Mouse (Mus musculus): ENCODE data around the gene Itpkc. TPM values are rescaled to one million over a fixed set of nuclear protein-coding genes. Genes with fewer than 3 reads are reported as not detected.

The Itpkc gene
- polyA plus RNA-seq, 1 experiment, result 12.4 TPM

DNA sequence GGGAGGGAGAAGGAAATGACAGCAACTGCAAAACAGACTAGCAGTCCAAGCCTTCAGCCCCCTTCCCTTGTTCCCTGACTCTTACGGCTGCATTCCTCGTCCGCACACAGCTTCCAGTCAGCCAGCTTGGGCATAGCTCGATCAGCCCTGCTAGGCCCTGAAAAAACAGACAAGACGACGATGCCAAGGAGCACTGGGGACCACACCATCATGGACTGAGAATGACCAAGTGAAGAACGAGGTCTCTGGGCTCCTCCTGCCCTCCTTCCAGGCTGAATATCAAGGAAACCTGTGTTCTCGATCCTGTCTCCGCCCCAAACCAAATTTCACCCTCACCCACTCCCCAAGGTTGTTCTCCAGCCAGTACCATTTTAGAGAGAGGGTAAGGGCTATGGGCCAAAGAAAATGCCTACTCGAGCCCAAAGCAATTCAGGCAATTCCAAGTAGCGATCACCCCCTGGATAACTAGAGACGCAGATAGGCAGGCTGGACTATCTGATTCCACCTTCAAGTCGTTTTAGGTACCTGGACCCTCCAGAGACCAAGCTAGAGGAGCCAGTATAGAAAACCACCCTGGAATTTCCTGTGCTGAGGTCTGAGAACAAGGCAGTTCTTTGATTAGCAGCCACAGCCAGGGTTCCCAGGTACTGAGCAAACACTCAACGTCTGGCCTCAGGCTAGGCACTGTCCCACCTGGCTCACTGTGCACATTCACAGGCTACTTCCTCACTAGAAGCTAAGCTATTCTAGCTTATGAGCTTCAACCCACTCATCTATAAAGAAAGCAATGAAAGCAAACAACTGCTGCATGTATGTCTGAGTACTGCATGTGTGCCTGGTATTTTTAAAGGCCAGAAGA is 47.4 kb downstream of the Itpkc start, which contains the start of the genes Gm21983 and Mia:
Gene Gm21983 (minus strand): TSS at position 250 of the 859 bp plus-strand sequence.
Gene Mia (minus strand): TSS at position 321 of the 859 bp plus-strand sequence.
- Histone ChIP-seq H3K4me1 (replicated peaks; ENCODE audit: control insufficient read depth, insufficient read depth, low read length) (no peaks in the 10 kb centered on the region), H3K27me3 (ENCODE audit: control insufficient read depth, insufficient read depth, low read length) (no peaks in the 10 kb centered on the region), H3K4me3 (ENCODE audit: control insufficient read depth, insufficient read depth, low read length) (no peak within 1 kb of the TSS), H3K27ac (ENCODE audit: control insufficient read depth, insufficient read depth, low read length) (no peak within 1 kb of the TSS), H3K36me3 (ENCODE audit: control insufficient read depth, insufficient read depth, low read length) (peaks cover 5% of the 10 kb centered on the region)
- TF ChIP-seq POLR2A (IDR thresholded peaks at IDR 0.05; ENCODE audit: control insufficient read depth, extremely low read depth, insufficient read depth, low read length, poor library complexity) (no peak), CTCF (IDR thresholded peaks at IDR 0.05; ENCODE audit: borderline replicate concordance, control insufficient read depth, extremely low read depth, insufficient read depth, low read length, poor library complexity) (no peak)
- no peak for DNase-seq
- WGBS, result 88% methylated on average over 14 of the region's 14 CpGs

DNA sequence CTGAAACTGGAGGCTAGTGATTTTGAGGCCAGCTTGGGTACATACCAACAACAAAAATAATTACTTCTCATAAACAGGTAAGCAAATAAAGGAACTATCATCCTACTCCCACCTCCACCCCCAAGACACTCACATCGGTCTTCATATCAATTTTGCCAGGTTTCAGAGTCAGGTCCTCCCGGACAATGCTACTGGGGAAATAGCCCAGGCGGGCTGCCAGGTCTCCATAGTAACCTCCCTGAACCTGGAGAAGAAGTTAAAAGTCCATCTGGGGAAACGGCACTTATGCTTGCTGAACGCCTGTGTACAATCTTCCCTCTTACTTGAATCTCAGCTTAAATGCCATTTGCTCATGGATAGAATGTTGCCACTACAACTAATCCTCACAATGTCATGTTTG is 48.4 kb downstream of the Itpkc start:
- Histone ChIP-seq H3K27ac (ENCODE audit: control insufficient read depth, insufficient read depth, low read length) (no peak overlapping the region), H3K4me3 (ENCODE audit: control insufficient read depth, insufficient read depth, low read length) (no peak overlapping the region)
- DNase-seq, result no peak

DNA sequence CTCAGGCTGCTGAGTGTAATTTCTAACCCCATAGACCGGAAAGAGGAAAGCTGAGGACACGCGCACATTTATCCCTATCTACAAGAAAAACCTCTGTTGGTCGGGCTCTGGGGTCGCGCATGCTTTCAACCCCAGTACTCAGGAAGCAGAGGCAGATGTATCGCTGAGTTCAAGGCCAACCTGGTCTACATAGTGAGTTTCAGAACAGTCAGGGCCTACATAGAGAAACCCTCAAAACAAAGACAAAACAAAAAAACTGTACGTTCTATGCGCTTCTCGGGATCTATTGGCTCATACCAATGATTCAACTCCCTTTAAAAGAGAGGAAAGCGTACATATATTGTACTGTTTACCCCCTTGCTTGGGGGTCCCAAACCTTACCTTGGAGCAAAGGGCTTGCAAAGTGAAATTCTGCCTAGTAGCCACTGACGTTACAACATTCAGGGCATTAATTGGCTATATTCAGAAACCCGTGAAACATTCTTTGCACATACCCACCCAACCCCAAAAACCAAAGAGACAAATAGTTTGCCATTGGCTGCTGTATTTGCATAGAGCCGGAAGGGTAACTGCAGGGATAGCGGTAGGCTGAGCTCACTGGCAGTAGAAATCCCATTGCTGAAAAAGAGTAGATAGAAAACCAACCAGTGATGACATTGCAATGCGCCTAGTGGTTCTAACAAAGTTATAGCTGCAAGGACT is 49.1 kb downstream of the Itpkc start:
- H3K27me3 ChIP-seq (ENCODE audit: control insufficient read depth, insufficient read depth, low read length), result no peaks in the 10 kb centered on the region
- peak overlapping the region; percentile 55; the same call in 1 of the 2 replicates for H3K27ac ChIP-seq (ENCODE audit: control insufficient read depth, insufficient read depth, low read length)
- 49% methylated on average over 16 of the region's 16 CpGs for whole genome bisulfite sequencing

More for the DNA sequence above, 48.4 kb downstream of the Itpkc start:
- no peaks in the 10 kb centered on the region; the same call in 1 of the 2 replicates for H3K36me3 ChIP-seq (ENCODE audit: control insufficient read depth, insufficient read depth, low read length)
- H3K4me1 ChIP-seq (replicated peaks; ENCODE audit: control insufficient read depth, insufficient read depth, low read length), result no peaks in the 10 kb centered on the region
- H3K27me3 ChIP-seq (ENCODE audit: control insufficient read depth, insufficient read depth, low read length), result no peaks in the 10 kb centered on the region
- 95% methylated on average over 5 of the region's 5 CpGs for WGBS
- TF ChIP-seq CTCF (IDR thresholded peaks at IDR 0.05; ENCODE audit: borderline replicate concordance, control insufficient read depth, extremely low read depth, insufficient read depth, low read length, poor library complexity) (no peak), POLR2A (IDR thresholded peaks at IDR 0.05; ENCODE audit: control insufficient read depth, extremely low read depth, insufficient read depth, low read length, poor library complexity) (no peak)

GRCm38 (mm10) chr7:27178324-27179216 is 49.9 kb downstream of the Itpkc start, which contains the start of gene Rab4b:
TSS of gene Rab4b (minus strand) at chr7:27178896.
- DNase-seq, result peak; percentile 100
- H3K27me3 ChIP-seq (ENCODE audit: control insufficient read depth, insufficient read depth, low read length), result no peaks in the 10 kb centered on the region
- TF ChIP-seq POLR2A (IDR thresholded peaks at IDR 0.05; ENCODE audit: control insufficient read depth, extremely low read depth, insufficient read depth, low read length, poor library complexity) (peak; percentile 62), CTCF (IDR thresholded peaks at IDR 0.05; ENCODE audit: borderline replicate concordance, control insufficient read depth, extremely low read depth, insufficient read depth, low read length, poor library complexity) (peak; percentile 72)
- under 1% methylated on average over 53 of the region's 53 CpGs for WGBS
- peak within 1 kb of the TSS; percentile 69 for H3K27ac ChIP-seq (ENCODE audit: control insufficient read depth, insufficient read depth, low read length)
- H3K4me3 ChIP-seq (ENCODE audit: control insufficient read depth, insufficient read depth, low read length), result peak within 1 kb of the TSS; percentile 91
- H3K36me3 ChIP-seq (ENCODE audit: control insufficient read depth, insufficient read depth, low read length), result peaks cover 5% of the 10 kb centered on the region; the same call in 1 of the 2 replicates
- H3K4me1 ChIP-seq (replicated peaks; ENCODE audit: control insufficient read depth, insufficient read depth, low read length), result no peaks in the 10 kb centered on the region

More for the DNA sequence above, 49.1 kb downstream of the Itpkc start:
- TF ChIP-seq CTCF (IDR thresholded peaks at IDR 0.05; ENCODE audit: borderline replicate concordance, control insufficient read depth, extremely low read depth, insufficient read depth, low read length, poor library complexity) (no peak), POLR2A (IDR thresholded peaks at IDR 0.05; ENCODE audit: control insufficient read depth, extremely low read depth, insufficient read depth, low read length, poor library complexity) (no peak)
- H3K4me1 ChIP-seq (replicated peaks; ENCODE audit: control insufficient read depth, insufficient read depth, low read length), result no peaks in the 10 kb centered on the region
- DNase-seq, result no peak
- peak overlapping the region; percentile 53 for H3K4me3 ChIP-seq (ENCODE audit: control insufficient read depth, insufficient read depth, low read length)
- peaks cover 3% of the 10 kb centered on the region; the same call in 1 of the 2 replicates for H3K36me3 ChIP-seq (ENCODE audit: control insufficient read depth, insufficient read depth, low read length)

GRCm38 (mm10) chr7:27177942-27178323 is 50.5 kb downstream of the Itpkc start:
- Histone ChIP-seq H3K4me1 (replicated peaks; ENCODE audit: control insufficient read depth, insufficient read depth, low read length) (no peaks in the 10 kb centered on the region), H3K27me3 (ENCODE audit: control insufficient read depth, insufficient read depth, low read length) (no peaks in the 10 kb centered on the region), H3K4me3 (ENCODE audit: control insufficient read depth, insufficient read depth, low read length) (peak overlapping the region; percentile 91), H3K27ac (ENCODE audit: control insufficient read depth, insufficient read depth, low read length) (peak overlapping the region; percentile 69; the same call in 1 of the 2 replicates), H3K36me3 (ENCODE audit: control insufficient read depth, insufficient read depth, low read length) (peaks cover 5% of the 10 kb centered on the region)
- TF ChIP-seq CTCF (IDR thresholded peaks at IDR 0.05; ENCODE audit: borderline replicate concordance, control insufficient read depth, extremely low read depth, insufficient read depth, low read length, poor library complexity) (no peak), POLR2A (IDR thresholded peaks at IDR 0.05; ENCODE audit: control insufficient read depth, extremely low read depth, insufficient read depth, low read length, poor library complexity) (no peak)
- whole genome bisulfite sequencing, result 22% methylated on average over 4 of the region's 4 CpGs
- no peak for DNase-seq

All from thymus, adult 2 months (tissue).